Mouse (Mus musculus) kidney, adult 2 months (tissue): ENCODE measurements around the gene Tlr2.

ENCODE experiments used
- CTCF ChIP-seq: fragments of 200-500 bp; conservative IDR thresholded peaks from 2 replicates; pipeline ENCODE4 v1.5.1; 2011; ENCODE audit warnings: low read depth, mild to moderate bottlenecking, control low read depth, low read length, moderate library complexity, mixed read lengths; ENCODE audit not compliant: insufficient read depth, insufficient read length
- POLR2A ChIP-seq: fragments of 200-500 bp; IDR thresholded peaks from one replicate; pipeline ENCODE4 v1.6.1; 2011; ENCODE audit warnings: low read depth, low read length, control low read depth

- TF ChIP-seq POLR2A (no peak), CTCF (no peak)
These were observed 4.9 kb downstream of the Tlr2 start for GRCm38 (mm10) chr3:83836685-83837084.
